Mouse (Mus musculus) kidney, embryonic 14.5 days (tissue): ENCODE measurements around the gene Pla1a. TPM values are rescaled to one million over a fixed set of nuclear protein-coding genes. Genes with fewer than 3 reads are reported as not detected.
"Not testable (repeated sequence)": the region's sequence is repeated elsewhere in the genome, so short reads cannot be mapped to it uniquely, and the experiment has no call there.

Experiments
- ATAC-seq: fragments of 200-750 bp; cut with Nextera tagmentation; 2 replicates; pipeline ENCODE4 v1.8.0; 2017; ENCODE audit warnings: moderate number of reproducible peaks, mild to moderate bottlenecking, moderate TSS enrichment, moderate library complexity; ENCODE audit not compliant: low FRiP score, low TSS enrichment
- H3K27ac ChIP-seq: fragments of 300-500 bp; sonication (generic); 2 replicates; pipeline ENCODE4 v1.5.1; 2014; ENCODE audit warnings: low read depth, mild to moderate bottlenecking, low read length, moderate library complexity, mixed read lengths
- H3K27me3 ChIP-seq: fragments of 300-500 bp; sonication (generic); 2 replicates; pipeline ENCODE4 v1.6.1; 2014; ENCODE audit warnings: mild to moderate bottlenecking, low read length; ENCODE audit not compliant: control insufficient read depth, insufficient read depth
- H3K36me3 ChIP-seq: fragments of 300-500 bp; sonication (generic); 2 replicates; pipeline ENCODE4 v1.6.1; 2014; ENCODE audit warnings: low read length, mixed read lengths; ENCODE audit not compliant: control insufficient read depth, insufficient read depth
- H3K4me1 ChIP-seq: fragments of 300-500 bp; sonication (generic); 2 replicates; pipeline ENCODE4 v1.6.1; 2014; ENCODE audit warnings: low read length, mixed read lengths; ENCODE audit not compliant: control insufficient read depth, insufficient read depth
- H3K4me2 ChIP-seq: fragments of 300-500 bp; sonication (generic); replicated peaks from 2 replicates; pipeline ENCODE4 v1.6.1; 2014; ENCODE audit warnings: low read depth, mild to moderate bottlenecking, low read length
- H3K4me3 ChIP-seq: fragments of 300-500 bp; sonication (generic); 2 replicates; pipeline ENCODE4 v1.5.1; 2014; ENCODE audit warnings: mild to moderate bottlenecking, low read length
- H3K9ac ChIP-seq: fragments of 300-500 bp; sonication (generic); 2 replicates; pipeline ENCODE4 v1.6.1; 2014; ENCODE audit warnings: low read depth, mild to moderate bottlenecking, low read length, moderate library complexity
- H3K9me3 ChIP-seq: fragments of 300-500 bp; sonication (generic); 2 replicates; pipeline ENCODE4 v1.6.1; 2016; ENCODE audit warnings: low read length; ENCODE audit not compliant: control insufficient read depth
- WGBS: fragments of 180-500 bp; shearing (Covaris S2); extraction: QIAGEN DNeasy Blood & Tissue Kit; methylation state at CpG from one replicate; pipeline ENCODE4 v1.1.7; 2014; 5-methylcytosine and 5-hydroxymethylcytosine counted together
- polyA plus RNA-seq: library from polyadenylated mRNA; unstranded; fragments of >200 nt; fragmentation: Nextera tagmentation; extraction: Ambion mirVana; gene quantifications from 2 replicates; pipeline ENCODE4 v1.2.1, GENCODE M21; 2014

The Pla1a gene
- 0.39 and 0.79 TPM in 2 replicates for polyA plus RNA-seq

DNA sequence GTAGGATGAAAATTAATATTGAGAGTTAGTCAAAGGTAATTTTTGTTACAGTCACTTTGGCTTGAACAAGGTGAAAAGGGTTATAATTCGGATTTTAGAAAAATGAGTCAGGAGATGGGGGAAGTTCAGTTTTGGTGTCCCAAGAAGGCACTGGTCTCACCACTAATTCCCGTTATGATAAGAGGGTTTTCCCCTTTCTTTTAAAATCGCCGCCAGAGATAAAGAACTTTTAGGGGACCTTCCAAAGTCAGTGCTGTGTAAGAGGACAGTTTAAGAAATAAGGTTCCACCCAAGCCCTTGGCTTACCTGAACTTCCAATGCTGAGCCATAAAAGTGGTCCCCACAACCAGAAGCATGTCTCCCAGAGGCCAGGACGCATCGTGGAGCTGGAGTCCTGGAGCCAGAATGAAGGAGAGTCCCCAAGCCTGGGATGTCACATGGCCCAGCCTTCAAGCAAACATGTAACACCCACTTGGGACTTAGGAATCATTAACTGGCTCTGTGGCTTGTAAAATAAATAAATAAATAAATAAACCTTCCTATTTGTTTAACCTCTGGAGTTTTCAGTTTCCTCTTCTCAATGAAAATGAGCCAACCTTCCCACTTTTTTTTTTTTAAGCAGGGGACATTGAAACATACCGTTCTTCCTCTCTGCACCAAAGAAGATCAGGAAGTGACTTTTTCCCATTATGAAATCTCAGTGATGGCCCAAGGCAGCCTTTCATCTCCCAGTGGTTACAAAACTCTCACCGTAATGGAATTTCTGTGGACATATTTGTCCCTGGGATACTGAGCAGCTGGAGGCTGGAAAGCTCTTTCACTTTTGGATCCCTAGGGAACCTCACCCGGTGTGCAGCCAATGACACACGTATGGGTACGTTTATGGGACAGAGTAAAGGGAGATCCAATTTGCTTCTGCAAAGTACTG is at the start of gene Pla1a:
TSS of gene Pla1a (minus strand) at position 648 of the 928 bp plus-strand sequence.
- ATAC-seq: no peak
- Histone ChIP-seq H3K4me2 (no peak within 1 kb of the TSS), H3K4me3 (no peak within 1 kb of the TSS), H3K4me1 (no peaks in the 10 kb centered on the region), H3K9me3 (no peaks in the 10 kb centered on the region), H3K9ac (no peak within 1 kb of the TSS), H3K27ac (no peak within 1 kb of the TSS), H3K36me3 (no peaks in the 10 kb centered on the region), H3K27me3 (no peaks in the 10 kb centered on the region)
- 73% methylated on average over 11 of the region's 11 CpGs for WGBS

DNA sequence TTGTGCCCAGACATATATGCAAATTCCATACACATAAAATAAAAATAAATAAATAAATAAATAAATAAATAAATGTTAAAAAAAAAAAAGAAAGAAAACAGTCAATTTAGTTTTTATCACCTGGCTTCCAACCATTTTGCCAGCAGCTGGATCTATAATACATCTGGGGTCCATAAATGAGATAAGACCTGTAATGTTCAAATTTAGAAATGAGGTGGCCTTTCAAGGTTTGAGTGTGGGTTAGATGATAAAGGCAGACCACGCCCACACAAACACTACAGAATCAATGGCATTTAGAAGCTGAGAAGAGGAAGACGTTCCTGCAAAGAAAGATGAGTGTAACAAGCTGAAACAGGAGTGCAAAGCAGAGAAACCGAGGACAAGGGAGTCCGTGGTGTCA is 48.4 kb upstream of the Pla1a start:
- no peak for ATAC-seq
- 74% methylated on average over 4 of the region's 4 CpGs for WGBS
- Histone ChIP-seq H3K27ac (no peak overlapping the region), H3K9me3 (no peaks in the 10 kb centered on the region), H3K9ac (no peak overlapping the region), H3K27me3 (peaks cover 12% of the 10 kb centered on the region), H3K4me1 (0 out of 2 replicates have a peak, but pooled peaks cover 5% of the 10 kb centered on the region), H3K4me3 (no peak overlapping the region), H3K4me2 (no peak overlapping the region), H3K36me3 (no peaks in the 10 kb centered on the region)

- Histone ChIP-seq H3K36me3 (no peaks in the 10 kb centered on the region), H3K27me3 (peaks cover 4% of the 10 kb centered on the region), H3K27ac (no peak overlapping the region), H3K9ac (no peak overlapping the region), H3K4me2 (no peak overlapping the region), H3K9me3 (no peaks in the 10 kb centered on the region), H3K4me1 (0 out of 2 replicates have a peak, but pooled peaks cover 5% of the 10 kb centered on the region), H3K4me3 (no peak overlapping the region)
- 95% methylated on average over 3 of the region's 3 CpGs for WGBS
- no peak for ATAC-seq
Measured at GRCm38 (mm10) chr16:38478296-38478695, 45.4 kb upstream of the Pla1a start.

- H3K9me3 ChIP-seq, H3K4me1 ChIP-seq, H3K36me3 ChIP-seq, H3K27ac ChIP-seq, H3K27me3 ChIP-seq: not testable (repeated sequence)
- Histone ChIP-seq H3K9ac (peak overlapping the region; percentile 47; the same call in 1 of the 2 replicates), H3K4me2 (peak overlapping the region; percentile 61), H3K4me3 (peak overlapping the region; percentile 37)
- 30% methylated on average over 14 of the region's 14 CpGs for WGBS
- ATAC-seq: 0 out of 2 replicates have a peak, but pooled peaks have one; percentile 29
Measured at GRCm38 (mm10) chr16:38477241-38477608, 44.3 kb upstream of the Pla1a start.

- Histone ChIP-seq H3K4me1 (0 out of 2 replicates have a peak, but pooled peaks cover 5% of the 10 kb centered on the region), H3K9me3 (no peaks in the 10 kb centered on the region), H3K27me3 (no peaks in the 10 kb centered on the region), H3K4me2 (peak overlapping the region; percentile 61), H3K36me3 (no peaks in the 10 kb centered on the region), H3K9ac (peak overlapping the region; percentile 47), H3K27ac (peak overlapping the region; percentile 37; the same call in 1 of the 2 replicates), H3K4me3 (peak overlapping the region; percentile 37)
- WGBS: 8% methylated on average over 34 of the region's 34 CpGs
- peak; percentile 40; the same call in 1 of the 2 replicates for ATAC-seq
Measured at GRCm38 (mm10) chr16:38476312-38477240, 43.6 kb upstream of the Pla1a start.

- 0 out of 2 replicates have a peak, but pooled peaks cover 5% of the 10 kb centered on the region for H3K4me1 ChIP-seq
Measured at GRCm38 (mm10) chr16:38475681-38476311, 42.9 kb upstream of the Pla1a start.

DNA sequence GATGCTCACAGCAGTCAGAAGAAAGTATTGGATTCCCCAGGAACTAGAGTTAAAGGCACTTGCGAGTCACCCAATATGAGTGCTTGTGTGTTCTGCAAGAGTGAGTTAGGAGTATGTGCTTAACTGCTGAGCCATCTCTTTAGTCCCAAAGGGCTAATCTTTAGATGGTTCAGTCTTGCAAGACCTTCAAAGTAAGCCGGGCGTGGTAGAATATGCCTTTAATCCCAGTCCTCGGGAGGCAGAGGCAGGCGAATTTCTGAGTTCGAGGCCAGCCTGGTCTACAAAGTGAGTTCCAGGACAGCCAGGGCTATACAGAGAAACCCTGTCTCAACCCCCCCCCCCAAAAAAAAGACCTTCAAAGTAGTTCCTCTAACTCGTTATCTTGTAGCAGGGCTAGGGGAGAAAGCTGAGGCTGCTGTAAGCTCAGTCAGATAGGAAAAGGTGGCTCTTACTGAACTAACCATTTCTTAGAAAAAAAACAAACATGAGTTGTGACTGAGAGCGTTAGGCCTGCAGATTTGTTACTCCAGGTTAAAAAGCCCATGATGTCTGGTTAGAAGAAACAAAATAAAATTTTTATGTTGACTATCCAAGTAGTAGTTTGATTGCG is 41.8 kb upstream of the Pla1a start:
- WGBS: 79% methylated on average over 9 of the region's 9 CpGs
- no peak for ATAC-seq
- Histone ChIP-seq H3K4me1 (0 out of 2 replicates have a peak, but pooled peaks cover 5% of the 10 kb centered on the region), H3K9me3 (no peaks in the 10 kb centered on the region), H3K27ac (no peak overlapping the region), H3K27me3 (no peaks in the 10 kb centered on the region), H3K9ac (no peak overlapping the region), H3K4me3 (no peak overlapping the region), H3K4me2 (no peak overlapping the region), H3K36me3 (no peaks in the 10 kb centered on the region)

More at GRCm38 (mm10) chr16:38475681-38476311, 42.9 kb upstream of the Pla1a start:
- Histone ChIP-seq H3K36me3 (no peaks in the 10 kb centered on the region), H3K9me3 (no peaks in the 10 kb centered on the region), H3K4me3 (no peak overlapping the region), H3K27me3 (no peaks in the 10 kb centered on the region), H3K9ac (peak overlapping the region; percentile 47; the same call in 1 of the 2 replicates), H3K27ac (no peak overlapping the region; the same call in 1 of the 2 replicates), H3K4me2 (peak overlapping the region; percentile 61)
- ATAC-seq: peak; percentile 51; the same call in 1 of the 2 replicates
- WGBS: 32% methylated on average over 4 of the region's 4 CpGs

- Histone ChIP-seq H3K9ac (no peak overlapping the region), H3K4me2 (no peak overlapping the region), H3K36me3 (no peaks in the 10 kb centered on the region), H3K27ac (no peak overlapping the region), H3K4me3 (no peak overlapping the region), H3K27me3 (no peaks in the 10 kb centered on the region), H3K9me3 (no peaks in the 10 kb centered on the region), H3K4me1 (0 out of 2 replicates have a peak, but pooled peaks cover 5% of the 10 kb centered on the region)
- 93% methylated on average over 5 of the region's 5 CpGs for WGBS
- ATAC-seq: no peak
Measured at GRCm38 (mm10) chr16:38473661-38474060, 40.7 kb upstream of the Pla1a start.
